In genomic region chr6:51284881-51285280, GRCm38 (mm10) we compare ENCODE assay signal across 28 mouse cellular contexts.
DNase-seq lines count a peak whose midpoint lies in the region; ATAC-seq and TF ChIP-seq lines count a peak whose summit lies in the region.
"Had no signal": no experiment of that assay in that cellular context is flagged by ENCODE, and none has a peak within 500 bp of the region (broad histone marks: within the 10 kb centered on the region; RNA-seq: fewer than 3 reads in every experiment).

No protein-coding gene starts in this region.

- H3K79me2 ChIP-seq in heart, adult 2 months (replicated peaks; ENCODE audit: control insufficient read depth, insufficient read depth, low read length) = no peaks in the 10 kb centered on the region
- H3K79me2 ChIP-seq in CH12.LX (replicated peaks; ENCODE audit: control insufficient read depth, extremely low read depth, insufficient read depth, poor library complexity, severe bottlenecking) = no peaks in the 10 kb centered on the region

- 0 out of 2 replicates have a peak overlapping the region, but pooled peaks have one; percentile 8 for H3K27ac ChIP-seq in heart, embryonic 12.5 days (ENCODE audit: poor library complexity, severe bottlenecking)
- H3K27ac ChIP-seq in heart, adult 2 months = no peak overlapping the region
- peak overlapping the region; percentile 67 for H3K27ac ChIP-seq in CH12.LX (ENCODE audit: insufficient read depth, low read depth)
- H3K27ac ChIP-seq in embryonic facial prominence, embryonic 11.5 days (replicated peaks; ENCODE audit: low read depth, low read length) = no peak overlapping the region
- peak overlapping the region; percentile 48 for H3K27ac ChIP-seq in limb, embryonic 13.5 days
- H3K27ac ChIP-seq in midbrain, embryonic 11.5 days (ENCODE audit: low read depth, low read length) = no peak overlapping the region
- H3K27ac ChIP-seq: gastrocnemius, adult 2 months; hindbrain, embryonic 15.5 days; intestine, embryonic 15.5 days had no signal

- no peak for TF ChIP-seq POLR2A in heart, adult 2 months (IDR thresholded peaks at IDR 0.05; ENCODE audit: insufficient read depth, low read depth, low read length)
- no peak for TF ChIP-seq POLR2A in CH12.LX (IDR thresholded peaks at IDR 0.05; ENCODE audit: low read depth, low read length)

- peaks cover 24% of the 10 kb centered on the region for H3K4me1 ChIP-seq in heart, embryonic 12.5 days (replicated peaks)
- H3K4me1 ChIP-seq in heart, adult 2 months (ENCODE audit: control insufficient read depth, insufficient read depth, low read length) = peaks cover 2% of the 10 kb centered on the region; the same call in 1 of the 2 replicates
- peaks cover 26 to 87% of the 10 kb centered on the region in 2 experiments for H3K4me1 ChIP-seq in CH12.LX (ENCODE audit: control insufficient read depth in 1 of 2, insufficient read depth in 2 of 2)
- no peaks in the 10 kb centered on the region; the same call in none of the 2 replicates for H3K4me1 ChIP-seq in embryonic facial prominence, embryonic 11.5 days (ENCODE audit: control insufficient read depth, insufficient read depth, low read length)
- H3K4me1 ChIP-seq in limb, embryonic 13.5 days = peaks cover 30% of the 10 kb centered on the region
- no peaks in the 10 kb centered on the region for H3K4me1 ChIP-seq in midbrain, embryonic 11.5 days (ENCODE audit: control insufficient read depth, insufficient read depth, low read length)
- H3K4me1 ChIP-seq: hindbrain, embryonic 15.5 days; megakaryocyte, embryonic 14.5 days had no signal

- H3K36me3 ChIP-seq in heart, embryonic 12.5 days = no peaks in the 10 kb centered on the region
- H3K36me3 ChIP-seq in heart, adult 2 months (ENCODE audit: control insufficient read depth, insufficient read depth, low read length) = no peaks in the 10 kb centered on the region
- H3K36me3 ChIP-seq in CH12.LX (replicated peaks in 1 of 2; ENCODE audit: control insufficient read depth in 1 of 2, insufficient read depth in 1 of 2, low read length in 1 of 2) = peaks cover 0 to 12% of the 10 kb centered on the region in 2 experiments
- H3K36me3 ChIP-seq in embryonic facial prominence, embryonic 11.5 days (replicated peaks; ENCODE audit: control insufficient read depth, insufficient read depth, low read depth, low read length) = no peaks in the 10 kb centered on the region
- H3K36me3 ChIP-seq in limb, embryonic 13.5 days = no peaks in the 10 kb centered on the region
- H3K36me3 ChIP-seq in midbrain, embryonic 11.5 days (ENCODE audit: control insufficient read depth, insufficient read depth, low read length) = no peaks in the 10 kb centered on the region
- H3K36me3 ChIP-seq: hindbrain, embryonic 15.5 days; intestine, embryonic 15.5 days had no signal

- no peak overlapping the region for H3K4me2 ChIP-seq in heart, embryonic 12.5 days
- peak overlapping the region; percentile 77 for H3K4me2 ChIP-seq in CH12.LX (ENCODE audit: insufficient read depth, low read depth, poor library complexity, severe bottlenecking)
- no peak overlapping the region for H3K4me2 ChIP-seq in embryonic facial prominence, embryonic 11.5 days (ENCODE audit: low read depth, low read length)
- no peak overlapping the region for H3K4me2 ChIP-seq in limb, embryonic 13.5 days (replicated peaks)
- H3K4me2 ChIP-seq in midbrain, embryonic 11.5 days = no peak overlapping the region
- H3K4me2 ChIP-seq: heart, embryonic 11.5 days; hindbrain, embryonic 15.5 days; intestine, embryonic 15.5 days; liver, embryonic 11.5 days had no signal

- no peak overlapping the region for H3K4me3 ChIP-seq in heart, embryonic 12.5 days
- H3K4me3 ChIP-seq in heart, adult 2 months = no peak overlapping the region
- H3K4me3 ChIP-seq in CH12.LX (replicated peaks in 1 of 3; ENCODE audit: low read depth in 2 of 3, low read length in 2 of 3, poor library complexity in 1 of 3) = peak overlapping the region in 1 of 3 experiments; percentile 21
- no peak overlapping the region for H3K4me3 ChIP-seq in embryonic facial prominence, embryonic 11.5 days (ENCODE audit: low read depth, low read length)
- no peak overlapping the region for H3K4me3 ChIP-seq in limb, embryonic 13.5 days
- H3K4me3 ChIP-seq in midbrain, embryonic 11.5 days (ENCODE audit: low read depth, low read length) = no peak overlapping the region
- H3K4me3 ChIP-seq: gastrocnemius, adult 2 months; hindbrain, embryonic 15.5 days; intestine, embryonic 15.5 days; megakaryocyte, embryonic 14.5 days had no signal

- no peak for DNase-seq in heart, adult 2 months
- DNase-seq in CH12.LX (ENCODE audit: extremely low read depth) = no peak
- peak; percentile 19 for DNase-seq in embryonic facial prominence, embryonic 11.5 days (ENCODE audit: low spot score)
- no peak for DNase-seq in midbrain, embryonic 11.5 days (ENCODE audit: low spot score, missing footprints)
- DNase-seq: adrenal gland, postnatal 25 days; cerebellum, adult 11-12 months; cerebellum, adult 9-11 months; embryo, embryonic 11 days; gastrocnemius, adult 2 months; gastrocnemius, postnatal 36 days; kidney, adult 2 months; kidney, postnatal 36 days; left cerebral cortex, postnatal 4 days; lung, postnatal 4 days; midbrain, embryonic 14.5 days; retina, postnatal 1 day; right cerebral cortex, postnatal 14 days had no signal

- dilution Hi-C loops in CH12.LX (cut with MboI; ENCODE audit: extremely low pct_ligation_motif_present, extremely low pct_unique_long_range_greater_than_20kb, low sequenced_read_pairs) = no loop called here

- ATAC-seq in heart, embryonic 12.5 days (ENCODE audit: insufficient number of reproducible peaks, low FRiP score) = no peak
- ATAC-seq in embryonic facial prominence, embryonic 11.5 days (replicated peaks; ENCODE audit: insufficient number of reproducible peaks, low FRiP score, low TSS enrichment, low read depth) = no peak
- ATAC-seq in limb, embryonic 13.5 days (ENCODE audit: low FRiP score, low read depth) = no peak
- no peak for ATAC-seq in megakaryocyte-erythroid progenitor cell, adult 5-6 weeks (replicated peaks; ENCODE audit: low FRiP score, low TSS enrichment, poor library complexity, severe bottlenecking)
- no peak for ATAC-seq in midbrain, embryonic 11.5 days (ENCODE audit: low FRiP score)
- ATAC-seq: CD4-positive, CD25-positive, alpha-beta regulatory T cell, adult 4 months; forebrain, embryonic 16.5 days; lung, postnatal 0 days had no signal

- no peak for TF ChIP-seq EP300 in heart, adult 2 months (IDR thresholded peaks at IDR 0.05; ENCODE audit: insufficient read depth, low read depth, low read length)
- TF ChIP-seq EP300 in CH12.LX (IDR thresholded peaks at IDR 0.05; ENCODE audit: low read length) = no peak

- no peaks in the 10 kb centered on the region for H3K9me3 ChIP-seq in heart, embryonic 12.5 days (replicated peaks)
- H3K9me3 ChIP-seq in CH12.LX (replicated peaks; ENCODE audit: low read length) = no peaks in the 10 kb centered on the region
- no peaks in the 10 kb centered on the region for H3K9me3 ChIP-seq in embryonic facial prominence, embryonic 11.5 days (replicated peaks; ENCODE audit: control insufficient read depth, low read length)
- no peaks in the 10 kb centered on the region for H3K9me3 ChIP-seq in limb, embryonic 13.5 days
- no peaks in the 10 kb centered on the region for H3K9me3 ChIP-seq in midbrain, embryonic 11.5 days (ENCODE audit: control insufficient read depth, low read length)
- H3K9me3 ChIP-seq: hindbrain, embryonic 15.5 days; intestine, embryonic 15.5 days; megakaryocyte, embryonic 14.5 days had no signal

- no peak for TF ChIP-seq RAD21 in CH12.LX (IDR thresholded peaks at IDR 0.05; ENCODE audit: low read depth, low read length)

- H3K27me3 ChIP-seq in heart, embryonic 12.5 days (replicated peaks) = no peaks in the 10 kb centered on the region
- H3K27me3 ChIP-seq in heart, adult 2 months (ENCODE audit: control insufficient read depth, insufficient read depth, low read length) = no peaks in the 10 kb centered on the region
- H3K27me3 ChIP-seq in CH12.LX (replicated peaks) = no peaks in the 10 kb centered on the region
- H3K27me3 ChIP-seq in embryonic facial prominence, embryonic 11.5 days (ENCODE audit: control insufficient read depth, insufficient read depth, low read length) = no peaks in the 10 kb centered on the region
- H3K27me3 ChIP-seq in limb, embryonic 13.5 days = no peaks in the 10 kb centered on the region
- no peaks in the 10 kb centered on the region for H3K27me3 ChIP-seq in midbrain, embryonic 11.5 days (ENCODE audit: control insufficient read depth, insufficient read depth, low read length)
- H3K27me3 ChIP-seq: hindbrain, embryonic 15.5 days; intestine, embryonic 15.5 days had no signal

- intact Hi-C loops in heart, adult 2 months (cut with DNase I) = no loop called here

- in situ Hi-C loops in CH12.LX (cut with MboI; ENCODE audit: low pct_ligation_motif_present, low pct_unique_long_range_greater_than_20kb, low sequenced_read_pairs) = no loop called here

- 77% methylated on average over 9 of the region's 9 CpGs for WGBS in heart, embryonic 12.5 days
- 81% methylated on average over 9 of the region's 9 CpGs for WGBS in heart, adult 2 months
- WGBS in embryonic facial prominence, embryonic 11.5 days = 68% methylated on average over 9 of the region's 9 CpGs
- WGBS in limb, embryonic 13.5 days = 51% methylated on average over 9 of the region's 9 CpGs
- WGBS in midbrain, embryonic 11.5 days = 79% methylated on average over 9 of the region's 9 CpGs

- no peak overlapping the region for H3K9ac ChIP-seq in heart, embryonic 12.5 days
- H3K9ac ChIP-seq in heart, adult 2 months (ENCODE audit: low read depth, low read length) = no peak overlapping the region
- peak overlapping the region; percentile 64 for H3K9ac ChIP-seq in CH12.LX (ENCODE audit: insufficient read depth, low read depth)
- H3K9ac ChIP-seq in embryonic facial prominence, embryonic 11.5 days (replicated peaks; ENCODE audit: low read length) = no peak overlapping the region
- H3K9ac ChIP-seq in limb, embryonic 13.5 days = no peak overlapping the region
- H3K9ac ChIP-seq in midbrain, embryonic 11.5 days (ENCODE audit: low read length) = no peak overlapping the region
- H3K9ac ChIP-seq: hindbrain, embryonic 15.5 days; intestine, embryonic 15.5 days had no signal

- no peak for TF ChIP-seq CTCF in heart, adult 2 months (IDR thresholded peaks at IDR 0.05)
- no peak for TF ChIP-seq CTCF in CH12.LX (conservative IDR thresholded peaks at IDR 0.05 in 1 of 2, IDR thresholded peaks at IDR 0.05 in 1 of 2; ENCODE audit: low read depth in 2 of 2, low read length in 2 of 2)

TF ChIP-seq in CH12.LX, 34 proteins besides CTCF, POLR2A, EP300 and RAD21:
- TF ChIP-seq MAZ (IDR thresholded peaks at IDR 0.05; ENCODE audit: low read depth, low read length) (no peak), SIN3A (IDR thresholded peaks at IDR 0.05; ENCODE audit: low read length) (no peak), TBP (conservative IDR thresholded peaks at IDR 0.05; ENCODE audit: low read depth, low read length) (no peak), ZNF384 (IDR thresholded peaks at IDR 0.05; ENCODE audit: low read depth, low read length) (no peak), MAX (IDR thresholded peaks at IDR 0.05; ENCODE audit: low read length) (no peak)

Comparison
In these comparisons a context has a peak if more than half of its experiments do, and no peak if none do; other contexts are left out.
1. H3K27ac ChIP-seq: peak in heart, embryonic 12.5 days (single experiment), CH12.LX (single experiment) and limb, embryonic 13.5 days (single experiment); none in heart, adult 2 months (single experiment), embryonic facial prominence, embryonic 11.5 days (single experiment) and midbrain, embryonic 11.5 days (single experiment).